Mouse (Mus musculus) layer of hippocampus, adult 9-10 months (tissue): ENCODE measurements around the gene Tead3.

Experiments used
- DNase-seq: peaks from one replicate; pipeline ENCODE4 v3.0.0; 2022; ENCODE audit warnings: low spot score

The Tead3 gene

DNA sequence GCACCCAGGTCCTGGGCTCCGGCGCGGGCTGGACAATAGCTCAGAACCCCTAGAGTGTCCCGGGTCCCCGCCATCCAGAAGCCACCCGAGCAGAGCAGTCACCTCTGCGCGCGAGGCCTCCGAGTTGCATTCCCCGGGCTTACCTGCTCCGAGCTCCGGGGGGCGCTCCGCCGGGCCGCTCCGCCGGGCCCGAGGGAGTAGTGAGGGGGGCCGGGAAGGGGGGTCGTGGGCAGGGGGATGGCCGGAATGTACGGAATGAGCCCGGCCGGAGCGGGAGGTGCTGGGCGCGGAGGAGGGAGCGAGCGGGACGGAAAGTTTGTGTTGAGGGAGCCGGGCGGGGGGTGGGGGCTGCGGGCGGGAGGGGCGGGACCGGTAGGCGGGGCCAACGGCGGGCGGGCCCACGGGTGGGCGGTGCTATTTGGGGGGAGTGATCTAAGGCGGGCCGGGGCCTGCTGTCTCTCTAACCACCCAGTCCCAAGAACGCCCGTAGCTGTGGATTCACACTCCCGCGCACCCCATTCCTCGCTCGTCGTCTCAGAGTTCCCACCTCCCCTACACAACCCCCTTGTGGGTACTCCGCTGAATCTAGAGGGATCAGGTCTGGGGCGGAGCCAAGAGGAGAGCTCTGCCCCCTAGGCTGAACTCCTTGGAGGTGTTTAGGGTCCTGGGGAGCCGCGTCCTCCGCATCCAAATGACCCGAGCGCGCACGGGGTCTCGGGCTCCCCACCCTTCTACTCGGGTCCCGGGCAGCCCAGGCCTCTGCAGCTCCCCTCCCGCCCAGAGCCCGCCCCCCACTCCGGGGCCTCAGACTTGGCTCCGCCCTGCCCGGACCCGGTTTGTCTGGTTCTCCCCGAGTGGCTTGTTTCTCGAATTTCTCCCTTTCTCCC lies at the start of gene Tead3:
TSS of gene Tead3 (minus strand) at position 352 of the 887 bp plus-strand sequence.
- no peak for DNase-seq

DNA sequence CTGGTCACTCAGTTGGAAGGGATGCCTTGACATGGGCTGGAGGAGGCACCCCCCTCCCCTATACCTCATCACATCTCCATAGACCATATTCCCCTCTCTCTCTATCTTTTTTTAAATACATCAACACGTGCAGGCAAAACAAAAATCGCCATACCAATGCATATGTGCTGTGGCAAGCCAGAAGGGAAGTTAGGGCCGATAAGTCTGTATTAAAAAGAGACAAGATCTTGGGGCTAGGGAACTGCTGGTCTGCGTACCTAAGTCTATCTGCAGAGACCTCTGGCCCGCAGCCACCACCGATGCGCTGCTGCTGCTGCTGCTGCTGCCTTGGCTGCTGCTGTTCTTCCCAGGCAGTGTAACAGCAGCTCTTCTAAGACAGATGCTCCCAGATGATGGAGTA lies 44.4 kb upstream of the Tead3 start:
- no peak for DNase-seq

DNA sequence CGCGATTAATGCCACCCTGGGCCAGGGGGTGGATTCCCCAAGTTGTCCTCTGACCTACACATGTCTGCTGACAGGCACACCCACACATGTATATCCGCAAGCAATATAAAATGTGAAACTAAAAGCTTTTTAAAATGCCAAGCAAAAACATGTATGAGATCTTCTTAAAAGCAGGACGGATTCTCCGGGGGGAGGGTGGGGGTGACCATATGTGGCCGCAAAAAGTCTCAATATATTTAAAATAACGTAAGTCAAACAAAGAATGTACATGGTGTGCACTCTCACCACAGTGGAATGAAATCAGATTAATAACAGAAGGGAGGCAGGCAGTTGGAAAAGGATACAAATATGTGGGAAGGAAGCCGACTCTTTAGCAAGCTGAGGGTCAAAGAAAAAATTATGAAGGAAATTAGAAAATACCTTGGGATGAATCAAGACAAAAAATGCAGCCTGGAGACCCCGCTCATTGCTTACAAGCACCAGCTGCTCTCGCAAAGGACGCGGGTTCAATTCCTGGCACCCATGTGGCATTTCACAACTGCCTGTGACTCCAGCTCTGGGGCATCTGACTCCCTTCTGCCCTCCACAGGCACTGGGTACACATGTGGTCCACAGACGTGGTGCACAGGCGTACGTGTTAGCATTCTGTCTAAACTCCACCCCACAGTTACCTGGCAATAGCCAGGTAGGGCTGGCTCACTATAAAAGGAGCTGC lies 43.6 kb upstream of the Tead3 start:
- no peak for DNase-seq

DNA sequence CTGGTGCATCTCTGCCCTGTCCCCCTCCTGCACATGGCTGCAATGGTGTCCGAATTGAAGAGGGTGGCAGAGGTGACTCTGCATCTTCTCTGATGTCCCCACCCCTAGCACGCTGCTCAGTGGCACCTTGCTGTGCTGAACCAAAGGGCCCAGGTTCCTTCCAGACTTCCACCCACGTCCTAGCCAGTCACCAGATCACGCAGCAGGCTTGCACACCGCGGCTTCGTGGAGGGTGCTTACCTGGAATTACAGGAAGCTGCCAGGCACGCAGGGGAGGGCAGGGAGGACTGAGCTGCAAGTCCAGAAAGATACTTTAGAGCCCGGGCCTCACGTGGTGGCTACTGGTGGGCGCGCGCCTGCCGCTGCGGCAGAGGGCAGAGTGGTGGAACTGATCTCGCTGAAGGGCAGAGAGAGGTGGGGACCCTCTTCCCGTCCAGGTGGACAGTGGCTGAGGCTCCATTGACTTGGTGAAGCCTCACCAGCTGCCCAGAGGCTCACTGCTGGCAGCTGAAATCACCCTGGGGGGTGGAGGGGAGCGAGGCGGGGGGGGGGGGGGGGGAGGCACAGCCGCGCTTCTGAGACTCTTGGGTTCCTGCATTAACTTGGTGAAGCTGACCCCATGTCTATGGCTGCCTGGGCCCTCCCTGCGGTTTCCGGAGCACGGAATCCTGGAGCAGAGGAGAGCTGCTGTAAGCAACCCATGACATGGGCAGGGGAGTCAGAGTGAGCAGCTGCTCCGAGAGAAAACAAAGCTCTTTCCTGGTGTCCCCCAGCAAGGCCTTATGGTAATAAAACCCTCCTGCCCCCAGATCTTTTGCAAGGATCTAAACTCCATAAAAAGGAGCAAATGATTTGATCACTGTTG lies 41.2 kb upstream of the Tead3 start:
- no peak for DNase-seq

DNA sequence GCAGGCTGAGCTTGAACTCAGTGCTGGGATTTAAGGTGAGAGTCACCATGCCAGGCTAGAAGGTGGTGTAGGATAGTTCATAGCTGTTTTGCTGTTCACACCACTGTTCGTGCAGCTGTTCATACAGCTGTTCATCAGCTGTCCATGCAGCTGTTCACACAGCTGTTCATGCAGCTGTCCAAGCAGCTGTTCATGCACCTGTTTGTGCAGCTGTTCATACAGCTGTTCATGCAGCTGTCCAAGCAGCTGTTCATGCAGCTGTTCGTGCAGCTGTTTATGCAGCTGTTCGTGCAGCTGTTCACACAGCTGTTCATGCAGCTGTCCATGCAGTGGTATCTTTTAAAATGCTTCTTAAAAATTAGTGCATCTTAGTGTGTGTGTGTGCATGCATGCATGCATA lies 37.9 kb upstream of the Tead3 start:
- no peak for DNase-seq

DNA sequence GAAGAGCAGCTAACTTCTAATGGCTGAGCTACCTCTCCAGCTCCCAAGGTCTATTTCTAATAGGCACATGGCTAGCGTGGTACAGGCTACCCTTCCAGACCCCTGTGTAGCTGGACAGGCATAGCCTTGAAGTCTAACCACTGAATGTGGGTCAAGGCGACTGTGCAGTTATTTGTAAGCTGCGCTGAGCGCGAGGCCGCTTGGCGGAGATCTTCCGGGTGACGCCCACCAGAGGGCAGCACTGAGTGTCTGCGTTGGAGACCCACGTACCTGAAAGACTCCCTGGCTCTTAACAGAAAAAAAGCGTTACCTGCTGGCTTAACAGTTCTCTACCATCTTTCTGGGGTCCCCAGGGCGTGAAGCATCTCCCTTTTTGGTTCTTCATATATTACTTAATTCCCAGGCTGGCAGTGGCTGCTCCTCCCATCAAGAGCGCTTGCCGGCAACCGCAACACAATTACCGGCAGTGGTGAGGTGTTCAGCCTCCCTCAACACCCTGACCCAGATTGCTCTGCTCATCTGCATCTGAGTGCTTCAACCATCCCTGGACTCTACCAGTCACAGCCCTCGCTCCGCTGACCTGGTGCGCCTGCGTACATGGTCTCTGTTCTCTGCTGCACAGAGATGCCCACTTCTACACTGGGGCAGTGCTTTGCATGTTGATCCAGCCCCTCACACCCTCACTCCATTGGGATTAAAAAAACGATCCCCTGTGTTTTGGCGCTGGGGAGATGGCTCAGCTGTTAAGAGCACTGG lies 35.7 kb upstream of the Tead3 start:
- DNase-seq, result peak; percentile 70

DNA sequence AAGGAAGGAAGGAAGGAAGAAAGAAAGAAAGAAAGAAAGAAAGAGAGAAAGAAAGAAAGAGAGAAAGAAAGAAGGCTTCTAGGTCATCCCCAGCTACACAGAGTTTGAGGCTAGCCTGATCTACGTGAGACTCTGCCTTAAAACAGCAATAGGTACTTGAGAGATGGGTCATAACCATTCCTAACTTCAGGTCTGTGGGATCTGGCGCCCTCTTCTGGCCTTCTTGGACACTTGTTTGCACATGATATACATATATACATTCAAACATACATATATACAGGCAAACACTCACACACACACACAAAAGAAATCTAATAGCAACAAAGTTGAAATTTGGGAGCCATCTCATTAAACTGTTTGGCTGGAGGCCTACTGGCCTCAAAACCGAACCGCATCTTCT lies 33.7 kb upstream of the Tead3 start:
- no peak for DNase-seq

DNA sequence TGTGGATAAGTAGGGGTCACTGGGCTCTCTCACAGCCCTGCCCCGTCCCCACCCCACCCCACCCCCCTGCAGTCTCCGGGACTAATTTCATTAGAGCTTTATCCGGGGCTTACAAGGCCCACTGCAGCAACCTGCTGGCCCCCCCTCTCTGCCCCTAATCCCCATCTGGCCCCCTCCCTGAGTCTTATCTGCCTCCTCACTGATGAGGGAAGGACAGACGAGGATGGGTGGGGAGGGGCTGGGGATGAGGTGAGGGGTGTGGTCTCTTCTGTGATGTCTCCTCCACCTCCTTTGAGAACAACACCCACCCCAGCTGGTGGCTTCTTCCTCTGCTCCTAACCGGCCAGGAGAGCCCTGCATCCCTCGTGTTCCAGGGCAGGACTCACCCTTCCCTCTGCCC lies 29.6 kb upstream of the Tead3 start:
- no peak for DNase-seq

DNA sequence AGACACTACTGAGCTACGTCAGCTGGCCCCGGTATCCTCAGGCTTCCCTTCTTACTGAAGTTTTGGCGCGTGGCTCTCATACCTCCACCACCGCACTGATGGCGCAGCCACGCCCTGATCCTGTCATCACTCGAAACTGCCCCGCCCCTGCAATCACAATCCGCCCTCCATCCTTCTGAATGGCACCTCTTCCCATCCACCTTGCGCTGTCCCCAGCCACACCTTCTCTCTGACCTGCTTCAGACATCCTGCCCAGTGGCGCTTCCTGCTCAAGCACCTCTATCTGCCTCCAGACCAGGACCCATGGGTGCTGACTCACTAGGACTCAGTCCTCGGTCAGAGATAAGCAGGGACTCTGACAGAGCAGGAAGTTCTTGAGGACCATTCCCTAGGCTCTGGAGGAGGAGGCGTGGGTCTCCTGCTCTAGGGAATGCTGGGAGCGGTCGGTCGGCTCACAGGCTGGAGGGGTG lies 25.0 kb upstream of the Tead3 start:
- DNase-seq, result no peak

DNA sequence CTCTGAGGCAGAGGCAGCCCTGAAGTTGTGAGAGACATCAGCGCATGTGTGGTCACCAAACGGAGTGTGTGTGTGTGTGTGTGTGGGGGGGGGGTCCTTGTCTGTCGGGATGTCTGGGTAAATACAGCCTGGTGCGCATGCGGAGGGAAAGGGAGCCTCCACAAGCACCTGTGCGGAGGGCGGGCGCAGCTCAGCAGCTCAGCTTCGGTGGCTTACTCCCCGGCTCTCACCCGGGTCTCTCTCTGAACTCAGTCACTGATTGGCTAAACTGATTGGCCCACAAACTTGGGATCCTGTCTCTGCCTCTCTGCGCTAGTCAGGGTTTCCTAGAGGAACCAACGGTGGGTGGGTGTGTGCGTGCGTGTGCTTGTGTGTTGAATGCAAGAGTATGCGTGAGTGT lies 23.9 kb upstream of the Tead3 start:
- DNase-seq, result no peak

DNA sequence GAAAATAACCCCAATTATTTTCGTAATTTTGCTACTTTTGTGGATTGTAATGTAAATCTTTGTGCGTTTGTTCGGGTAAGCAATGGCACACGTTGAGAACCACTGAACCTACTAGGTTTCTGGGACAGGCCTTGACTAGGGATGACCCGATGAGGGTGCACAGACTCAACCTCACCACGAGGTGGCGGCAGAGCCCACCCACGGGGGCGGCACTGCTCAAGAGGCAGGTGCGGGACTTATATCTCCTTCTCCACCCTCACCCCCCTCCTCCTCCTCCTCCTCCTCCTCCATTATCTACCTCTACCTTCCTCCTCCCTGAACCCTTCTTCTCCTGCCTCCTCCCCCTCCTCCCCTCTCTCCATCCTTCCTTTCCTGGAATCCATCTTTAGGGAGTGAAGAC lies 23.2 kb upstream of the Tead3 start:
- no peak for DNase-seq

DNA sequence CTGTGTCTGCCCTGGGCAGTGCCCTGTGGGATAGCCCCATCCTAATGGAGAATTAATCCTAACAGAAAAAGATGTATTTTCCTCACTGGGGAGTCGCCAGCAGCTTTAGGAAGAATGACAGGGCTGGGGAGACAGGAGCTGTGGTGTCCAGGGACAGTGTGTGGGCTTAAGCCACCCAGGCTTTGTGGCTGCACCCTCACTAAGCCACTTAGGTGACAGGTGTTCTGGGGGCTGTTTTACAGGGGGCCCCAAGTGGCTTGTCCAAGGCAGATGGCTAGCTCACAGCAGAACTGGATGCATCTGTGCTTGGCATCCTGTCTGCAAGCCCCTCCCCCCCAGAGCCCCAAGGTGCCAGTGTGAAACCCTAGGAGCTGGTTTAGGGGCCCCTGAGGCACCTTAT lies 21.3 kb upstream of the Tead3 start:
- no peak for DNase-seq

DNA sequence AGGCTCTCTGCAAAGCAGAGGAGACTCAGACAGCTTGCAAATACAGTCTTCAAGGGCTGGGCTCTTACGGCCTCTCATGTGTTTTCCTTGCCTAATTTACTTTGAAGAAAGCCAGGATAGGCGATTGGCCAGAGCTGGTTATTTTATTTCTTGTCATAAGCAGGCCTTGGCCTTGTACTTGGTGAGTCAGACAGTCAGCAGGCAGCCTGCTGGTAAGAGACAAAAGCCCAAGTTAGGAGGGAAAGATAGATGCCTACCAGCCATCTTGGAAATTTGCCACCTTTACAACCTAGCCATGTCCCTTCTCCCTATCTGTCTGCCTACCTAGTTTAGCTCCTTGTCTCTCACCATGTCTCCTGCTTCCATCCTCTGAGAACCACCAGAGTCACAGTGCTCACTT lies 20.7 kb upstream of the Tead3 start:
- no peak for DNase-seq

DNA sequence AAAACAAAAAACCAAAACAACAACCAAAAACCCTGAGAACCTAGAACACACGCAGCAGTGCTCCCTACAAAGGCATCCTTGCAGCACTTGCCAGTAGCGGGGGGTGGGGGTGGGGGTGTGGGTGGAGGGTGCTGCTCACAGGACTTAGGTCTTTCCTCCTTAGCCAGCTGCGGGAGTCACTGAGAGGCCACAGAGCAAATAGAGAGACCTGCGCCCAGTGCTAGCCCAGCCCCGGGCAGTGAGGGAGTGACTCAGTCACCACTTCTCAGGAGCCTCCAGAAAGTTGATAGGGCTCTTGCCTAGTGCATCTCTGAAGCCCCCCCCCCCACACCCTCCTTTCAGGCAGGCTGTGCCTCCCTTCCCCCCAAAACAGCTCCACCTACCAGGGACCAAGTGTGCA lies 18.4 kb upstream of the Tead3 start:
- DNase-seq, result no peak

DNA sequence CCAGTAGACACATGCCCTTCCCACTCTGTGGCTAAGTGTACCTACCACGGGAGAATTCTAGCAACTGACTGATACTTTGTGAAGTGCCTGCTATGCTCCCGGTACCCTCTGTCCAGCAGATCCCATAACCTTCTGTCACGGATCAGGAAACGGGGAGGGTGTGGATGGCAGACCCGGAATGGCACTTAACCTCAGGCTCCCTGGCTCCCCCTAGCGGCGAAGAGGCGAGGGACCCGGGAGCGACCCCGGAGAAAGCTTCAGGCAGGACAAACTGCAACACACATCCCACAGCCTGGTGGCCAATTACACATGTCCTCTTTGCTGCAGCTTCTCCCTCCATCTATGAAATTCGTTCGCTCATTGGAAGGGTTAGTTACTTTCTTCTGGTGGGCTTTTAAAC lies 17.8 kb upstream of the Tead3 start:
- peak; percentile 31 for DNase-seq

DNA sequence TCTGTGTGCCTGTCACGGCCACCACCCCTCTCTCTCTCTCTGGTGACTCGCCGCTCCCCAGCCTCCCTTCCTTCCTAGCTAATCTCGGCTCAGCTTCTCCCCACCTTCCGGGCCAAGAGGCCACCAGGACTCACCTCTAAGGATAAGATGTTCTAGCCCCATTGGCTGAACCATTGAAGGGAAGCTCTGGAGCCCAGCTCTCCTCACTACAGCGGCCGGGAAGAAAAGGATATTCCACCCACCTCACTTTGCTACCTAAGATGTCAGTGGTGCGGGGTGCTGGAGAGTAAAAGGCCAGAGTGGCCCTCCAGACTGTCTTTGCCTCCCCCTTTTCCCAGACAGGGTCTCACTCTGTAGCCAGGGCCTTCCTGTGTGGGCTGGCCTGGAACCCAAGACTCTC lies 14.5 kb upstream of the Tead3 start, which contains the start of gene Tulp1:
TSS of gene Tulp1 (minus strand) at position 101 of the 400 bp plus-strand sequence.
- no peak for DNase-seq

DNA sequence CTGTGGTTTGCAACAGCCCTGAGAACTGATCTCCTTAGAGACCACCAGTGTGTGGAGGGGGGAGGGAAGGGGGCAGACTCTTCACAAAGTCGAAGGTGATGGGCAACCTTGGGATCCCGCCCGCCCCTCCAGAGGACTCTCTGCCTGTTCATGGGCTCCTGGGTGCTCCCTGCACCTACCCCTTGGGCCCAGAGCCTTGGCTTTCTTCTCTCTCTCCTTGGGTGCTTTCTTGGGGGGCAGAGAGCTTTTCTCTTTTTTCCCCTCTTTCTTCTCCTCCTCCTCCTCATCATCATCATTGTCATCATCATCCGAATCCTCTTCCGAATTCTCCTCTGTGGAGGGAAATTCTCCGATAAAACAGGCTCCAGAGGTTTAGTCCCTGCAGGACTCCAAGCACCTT lies 12.9 kb upstream of the Tead3 start:
- DNase-seq, result no peak

DNA sequence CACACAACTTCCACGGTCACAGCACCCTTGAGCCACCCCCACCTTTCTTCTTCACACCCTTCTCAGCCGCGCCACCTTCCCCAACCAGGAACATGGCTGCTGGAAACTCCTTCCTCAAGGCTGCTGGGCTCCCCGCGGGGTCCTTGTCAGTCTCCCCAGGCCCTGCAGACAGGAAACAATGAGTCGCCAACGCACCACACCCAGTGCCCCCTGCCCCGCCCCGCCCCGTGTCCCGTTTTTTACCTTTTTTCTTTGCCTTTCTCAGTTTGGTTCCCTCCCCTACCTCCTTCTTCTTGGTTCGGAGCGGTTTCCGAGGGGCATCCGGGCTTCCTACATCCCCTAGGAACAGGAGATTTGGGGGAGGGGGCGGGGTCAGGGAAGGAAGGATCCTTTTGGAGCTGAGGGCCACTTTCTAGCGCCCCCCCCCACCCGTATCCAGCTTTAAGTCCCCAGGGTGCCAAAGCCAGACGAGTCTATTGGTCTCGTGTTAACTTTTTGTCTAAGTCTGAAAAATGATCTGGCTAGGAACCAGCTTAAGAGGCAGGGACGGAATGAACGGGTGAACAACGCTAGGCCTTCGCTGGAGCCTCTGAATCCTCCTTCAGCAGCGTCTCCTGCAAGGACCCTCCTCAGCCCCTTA lies 12.2 kb upstream of the Tead3 start:
- DNase-seq, result no peak

DNA sequence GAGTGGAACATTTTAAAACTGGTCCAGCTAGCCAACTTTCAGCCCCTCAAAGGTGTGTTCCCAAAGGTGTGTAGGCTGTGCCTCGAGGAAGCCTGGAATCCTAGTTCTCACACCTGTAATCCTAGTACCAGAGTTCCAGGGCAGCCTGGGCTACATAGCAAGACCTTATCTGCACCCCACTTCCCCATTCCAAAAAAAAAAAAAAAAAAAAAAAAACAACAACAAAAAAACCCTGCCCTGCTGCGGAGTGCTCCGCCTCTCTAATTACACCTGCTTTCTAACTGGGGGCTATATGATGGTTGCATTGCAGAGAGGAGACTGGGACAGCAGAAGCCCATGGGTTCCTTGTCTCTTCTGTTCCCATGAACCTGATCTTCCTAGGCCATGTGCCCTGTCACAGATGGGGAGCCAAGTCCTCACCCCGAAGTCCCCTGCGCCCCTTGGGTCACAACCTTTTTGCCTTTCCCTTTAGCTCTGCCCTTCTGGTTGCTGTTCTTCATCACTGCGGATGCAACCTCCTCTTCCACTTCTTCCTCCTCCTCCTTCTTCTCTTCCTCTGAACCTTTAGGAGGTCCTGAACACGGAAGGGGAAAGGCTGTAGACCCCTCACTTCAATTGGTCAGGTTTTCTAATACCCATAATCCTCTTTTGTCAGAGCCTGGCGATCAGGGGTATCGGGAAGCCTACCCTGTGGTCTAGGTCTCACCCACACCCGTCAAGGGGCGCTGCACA lies 11.5 kb upstream of the Tead3 start:
- no peak for DNase-seq

DNA sequence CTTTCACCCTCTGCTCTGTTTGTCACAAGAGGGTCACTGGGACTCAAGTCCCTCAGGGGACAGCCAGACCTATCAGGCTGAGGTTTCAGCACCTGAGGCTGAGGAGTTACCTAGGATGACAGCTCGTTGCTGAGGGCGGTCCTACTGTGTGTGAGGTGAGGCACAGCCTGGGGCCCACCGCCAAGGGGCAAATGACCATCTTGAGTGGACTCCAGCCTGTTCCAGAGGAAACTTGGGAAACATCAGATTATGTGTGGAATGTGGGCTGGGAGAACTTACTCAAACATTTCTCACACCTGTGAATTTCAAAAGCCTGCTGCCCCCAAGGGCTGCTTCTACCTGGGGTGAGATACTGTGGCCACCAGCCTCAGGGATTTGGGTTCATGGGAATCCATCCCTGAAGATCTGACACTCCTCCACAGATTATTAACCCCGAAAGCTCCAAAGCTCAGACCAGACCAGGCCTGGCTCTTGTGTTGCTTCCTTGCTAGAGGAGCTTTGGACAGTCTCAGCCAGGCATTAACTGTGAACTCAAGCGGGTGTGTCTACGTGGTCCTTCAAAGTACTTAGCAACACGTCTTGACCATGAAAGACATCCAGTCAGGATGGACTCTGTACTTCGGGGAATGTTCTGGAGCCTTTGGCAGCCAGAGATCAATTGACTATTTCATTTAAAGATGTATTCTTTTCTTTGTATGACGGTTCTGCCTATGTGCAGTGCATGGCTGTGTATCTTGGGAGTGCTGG lies 10.1 kb upstream of the Tead3 start:
- DNase-seq, result no peak
